Mouse (Mus musculus): ENCODE measurements around the gene Wdr11. TPM values are rescaled to one million over a fixed set of nuclear protein-coding genes. Genes with fewer than 3 reads are reported as not detected.

Wdr11 gene
- total RNA-seq, 2 experiments from 2014 or later = 39.1 to 39.6 TPM

DNA sequence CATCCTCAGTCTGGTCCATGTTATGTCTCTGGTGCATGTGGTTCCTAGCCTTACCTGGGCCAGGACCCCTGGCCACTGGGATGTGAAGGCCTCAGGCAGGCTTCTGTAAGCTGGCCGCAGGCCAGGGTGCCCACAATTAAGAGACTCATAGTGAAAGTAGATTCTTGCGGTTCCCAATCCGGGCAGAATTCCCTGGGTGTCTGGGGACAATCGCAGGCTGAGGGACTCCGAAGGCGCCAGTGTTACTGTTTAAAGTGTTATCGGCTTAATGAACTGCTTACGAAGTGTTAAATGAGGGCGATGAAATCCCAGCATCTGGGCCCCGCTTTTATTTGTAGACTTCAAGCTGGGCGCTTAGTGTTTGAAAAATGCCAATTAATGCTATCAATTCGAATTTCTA is 63.3 kb downstream of the Wdr11 start:
- intact Hi-C loops (cut with DNase I) = loop anchor here (5.0 to 10.0 kb wide), 2 partner anchors 510 to 727 kb away; no protein-coding TSS in a partner anchor
- no peak overlapping the region for H3K27ac ChIP-seq
- TF ChIP-seq CTCF (IDR thresholded peaks at IDR 0.05) = no peak
- H3K4me3 ChIP-seq = no peak overlapping the region
- no peak for DNase-seq (ENCODE audit: extremely low spot score in 1 of 2, low spot score in 2 of 2)

DNA sequence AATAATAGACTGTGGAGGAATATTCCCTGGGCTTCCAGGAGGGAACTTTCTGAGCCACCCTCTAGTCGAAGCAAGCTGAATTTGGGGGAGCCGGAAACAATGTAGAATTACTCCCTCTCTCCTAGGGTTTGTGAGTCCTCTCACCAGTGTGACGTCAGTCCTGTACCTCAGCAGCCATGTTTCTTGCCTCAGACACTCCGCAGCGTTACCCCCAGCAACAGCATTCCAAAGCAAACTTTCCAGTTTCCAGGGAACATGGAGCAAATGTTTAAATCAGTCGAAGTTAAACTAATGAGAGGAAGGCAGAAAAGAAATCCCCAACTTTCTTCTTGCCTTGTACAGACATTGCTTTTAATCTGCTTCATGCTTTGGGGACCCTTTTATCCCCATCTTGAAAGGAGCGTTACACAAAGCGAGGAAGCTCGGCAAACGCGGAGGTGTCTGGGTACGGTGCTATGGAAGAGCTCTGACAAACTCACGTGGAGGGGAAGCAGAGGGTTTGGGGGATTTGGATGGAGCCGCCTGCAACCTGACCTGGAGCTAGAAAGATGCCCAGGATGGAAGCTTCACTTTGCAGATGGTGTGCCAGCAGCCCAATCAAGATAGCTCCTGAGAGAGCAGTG is 64.1 kb downstream of the Wdr11 start:
- TF ChIP-seq CTCF (IDR thresholded peaks at IDR 0.05) = no peak
- Histone ChIP-seq H3K4me3 (no peak overlapping the region), H3K27ac (no peak overlapping the region)
- intact Hi-C loops (cut with DNase I) = loop anchor here (10.0 kb wide), 1 partner anchor 509 kb away; no protein-coding TSS in a partner anchor
- no peak for DNase-seq (ENCODE audit: extremely low spot score in 1 of 2, low spot score in 2 of 2)

DNA sequence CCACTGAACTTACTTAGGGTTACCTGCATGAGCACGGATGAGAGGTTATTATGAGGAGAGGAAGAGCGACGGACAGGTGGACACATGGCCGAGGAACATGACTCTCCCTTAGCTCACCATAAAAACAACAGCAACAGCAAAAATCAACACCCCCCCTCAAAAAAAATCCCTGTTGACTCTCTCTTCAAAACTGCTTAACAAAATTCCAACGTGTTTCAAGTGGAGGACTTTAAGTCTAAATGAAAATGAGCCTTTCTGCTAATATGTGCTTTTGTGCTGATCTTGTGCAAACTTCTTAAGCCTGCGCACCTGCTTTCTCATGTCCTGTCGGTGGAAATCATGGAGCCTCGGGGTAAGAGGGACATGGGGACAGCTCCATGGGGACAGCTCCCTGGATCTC is 66.2 kb downstream of the Wdr11 start:
- H3K4me3 ChIP-seq = no peak overlapping the region
- DNase-seq (ENCODE audit: extremely low spot score in 1 of 2, low spot score in 2 of 2) = no peak
- intact Hi-C loops (cut with DNase I) = loop anchor here (10.0 kb wide), 1 partner anchor 507 kb away; no protein-coding TSS in a partner anchor
- no peak for TF ChIP-seq CTCF (IDR thresholded peaks at IDR 0.05)
- H3K27ac ChIP-seq = no peak overlapping the region

DNA sequence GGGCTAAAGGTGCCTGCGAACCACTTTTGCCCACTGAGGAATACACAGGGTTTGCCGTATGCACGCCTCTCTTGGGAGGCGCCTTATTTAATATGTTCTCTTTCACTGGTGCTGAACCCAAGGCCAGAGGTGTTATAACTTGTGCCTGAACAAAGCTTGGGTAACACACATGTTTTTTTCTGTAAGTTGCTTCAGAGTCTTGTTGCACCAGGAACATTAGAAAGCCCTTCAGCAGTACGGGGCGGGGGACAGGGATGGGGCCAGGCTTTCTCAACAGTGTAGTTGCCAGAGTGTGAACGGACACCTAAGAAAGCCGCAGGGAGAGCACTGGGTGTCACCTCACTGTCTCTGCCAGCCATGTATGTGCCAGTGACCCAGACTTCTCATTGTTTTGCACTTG is 68.1 kb downstream of the Wdr11 start:
- intact Hi-C loops (cut with DNase I) = loop anchor here (10.0 kb wide), 1 partner anchor 505 kb away; no protein-coding TSS in a partner anchor
- no peak for TF ChIP-seq CTCF (IDR thresholded peaks at IDR 0.05)

DNA sequence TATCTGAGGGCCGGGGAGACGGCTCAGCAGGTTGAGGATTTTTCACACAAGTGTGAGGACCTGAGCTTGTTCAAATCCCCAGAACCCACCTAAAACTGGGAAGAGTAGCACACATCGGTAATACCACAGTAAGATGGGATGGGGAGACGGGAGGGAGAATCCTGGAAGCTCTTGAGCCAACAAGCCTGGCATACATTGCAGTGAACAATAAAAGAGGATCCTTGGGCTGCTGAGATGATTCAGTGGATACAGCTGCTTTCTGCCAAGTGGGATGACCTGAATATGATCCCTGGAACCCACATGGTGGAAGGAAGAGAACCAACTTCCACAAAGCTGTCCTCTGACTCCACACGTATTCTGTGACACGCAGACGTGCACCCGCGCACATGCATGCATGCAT is 68.9 kb downstream of the Wdr11 start:
- Histone ChIP-seq H3K27ac (no peak overlapping the region), H3K4me3 (no peak overlapping the region)
- no peak for DNase-seq (ENCODE audit: extremely low spot score in 1 of 2, low spot score in 2 of 2)
- intact Hi-C loops (cut with DNase I) = no loop called here
- TF ChIP-seq CTCF (IDR thresholded peaks at IDR 0.05) = no peak

More for the DNA sequence above, 68.1 kb downstream of the Wdr11 start:
- Histone ChIP-seq H3K27ac (no peak overlapping the region), H3K4me3 (no peak overlapping the region)
- DNase-seq (ENCODE audit: extremely low spot score in 1 of 2, low spot score in 2 of 2) = no peak

DNA sequence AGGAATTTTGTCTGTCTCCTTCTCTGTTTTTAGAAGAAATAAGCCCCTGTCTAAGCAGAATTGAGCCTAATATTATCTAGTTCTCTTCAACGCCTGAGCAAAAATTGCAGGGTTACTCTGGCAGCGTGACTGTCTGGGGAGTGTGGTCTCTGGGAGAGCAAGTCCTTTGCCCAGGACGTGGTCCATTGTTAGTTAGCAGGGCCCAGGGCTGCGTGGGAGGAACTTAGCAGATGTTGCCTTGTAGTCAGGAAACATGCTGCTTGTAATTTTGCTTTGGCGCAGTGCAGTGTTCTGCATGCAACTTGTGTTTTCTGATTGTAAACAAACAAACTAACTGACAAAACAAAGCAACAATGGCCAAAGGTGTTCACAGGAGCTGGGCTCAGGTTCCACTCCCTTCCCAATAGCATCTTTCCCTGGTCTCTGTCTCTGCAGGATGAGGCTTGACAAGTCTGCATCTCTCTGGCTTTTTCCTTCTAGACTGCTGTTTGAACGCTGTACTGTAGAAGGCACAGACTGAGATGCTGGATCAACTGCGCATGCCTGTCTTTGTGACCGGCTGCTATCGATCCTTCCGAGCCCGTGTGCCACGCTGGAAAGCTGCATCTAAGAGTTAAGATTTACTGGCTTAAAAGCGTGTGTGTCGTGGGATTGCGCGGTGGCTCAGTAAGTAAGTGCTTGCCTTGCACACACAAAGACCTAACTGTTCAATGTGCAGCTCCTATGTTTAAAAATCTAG is 70.6 kb downstream of the Wdr11 start:
- TF ChIP-seq CTCF (IDR thresholded peaks at IDR 0.05) = no peak
- Histone ChIP-seq H3K4me3 (no peak overlapping the region), H3K27ac (no peak overlapping the region)
- DNase-seq (ENCODE audit: extremely low spot score in 1 of 2, low spot score in 2 of 2) = no peak
- intact Hi-C loops (cut with DNase I) = no loop called here

DNA sequence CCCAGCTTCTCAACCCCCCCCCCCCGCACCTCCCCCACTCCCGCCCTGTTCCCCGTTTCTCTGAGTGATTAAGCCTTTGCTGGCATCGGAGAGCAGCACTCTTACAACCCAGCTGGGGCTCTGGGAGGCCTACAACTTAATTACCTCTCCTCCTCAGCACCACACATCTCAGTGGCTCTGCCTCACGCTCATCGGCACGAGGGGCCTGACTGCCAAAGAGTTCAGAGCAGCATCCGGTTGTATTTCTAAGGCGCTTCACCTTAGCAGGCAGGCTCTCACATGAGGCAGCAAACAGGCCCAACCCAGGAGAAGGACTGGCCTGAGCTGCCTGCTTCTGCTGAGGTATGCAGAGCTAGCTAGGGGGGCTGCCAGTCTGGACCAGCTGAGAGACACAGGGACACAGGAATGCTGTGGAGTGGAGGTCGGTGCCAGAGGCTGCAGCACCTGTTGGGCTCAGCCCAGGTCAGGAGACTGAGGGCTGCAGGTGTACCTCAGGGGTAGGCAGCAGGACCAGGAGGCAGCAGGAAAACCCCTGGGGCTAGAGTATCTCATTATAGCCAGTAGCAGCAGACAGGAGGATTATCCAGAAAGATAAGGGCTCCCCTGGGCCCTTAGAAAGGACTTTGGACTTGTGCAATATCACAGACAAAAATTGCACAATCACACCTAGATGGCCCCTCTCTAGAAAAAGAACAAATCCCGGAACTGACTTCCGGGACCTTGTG is 72.3 kb downstream of the Wdr11 start:
- intact Hi-C loops (cut with DNase I) = no loop called here
- Histone ChIP-seq H3K4me3 (no peak overlapping the region), H3K27ac (no peak overlapping the region)
- no peak for DNase-seq (ENCODE audit: extremely low spot score in 1 of 2, low spot score in 2 of 2)
- TF ChIP-seq CTCF (IDR thresholded peaks at IDR 0.05) = no peak

DNA sequence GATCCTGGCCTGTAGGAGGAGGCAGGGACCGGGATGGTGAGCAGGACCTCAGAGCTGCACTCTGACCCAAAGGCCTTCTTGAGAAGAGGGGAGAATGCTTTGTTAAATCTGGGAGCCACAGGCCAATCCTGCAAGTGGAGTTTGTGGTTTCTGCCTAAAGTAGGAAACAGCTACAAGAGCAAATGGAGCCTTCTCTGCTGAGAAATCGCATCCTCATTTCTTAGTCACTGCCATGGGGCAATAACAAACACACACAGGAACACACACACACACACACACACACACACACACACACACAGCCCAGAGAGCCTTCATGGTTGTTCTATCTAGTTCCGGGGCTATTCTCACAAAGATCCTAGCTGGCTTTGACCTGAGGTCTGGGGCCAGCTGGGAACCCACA is 73.7 kb downstream of the Wdr11 start:
- TF ChIP-seq CTCF (IDR thresholded peaks at IDR 0.05) = no peak
- Histone ChIP-seq H3K27ac (no peak overlapping the region), H3K4me3 (no peak overlapping the region)
- no peak for DNase-seq (ENCODE audit: extremely low spot score in 1 of 2, low spot score in 2 of 2)
- intact Hi-C loops (cut with DNase I) = no loop called here

DNA sequence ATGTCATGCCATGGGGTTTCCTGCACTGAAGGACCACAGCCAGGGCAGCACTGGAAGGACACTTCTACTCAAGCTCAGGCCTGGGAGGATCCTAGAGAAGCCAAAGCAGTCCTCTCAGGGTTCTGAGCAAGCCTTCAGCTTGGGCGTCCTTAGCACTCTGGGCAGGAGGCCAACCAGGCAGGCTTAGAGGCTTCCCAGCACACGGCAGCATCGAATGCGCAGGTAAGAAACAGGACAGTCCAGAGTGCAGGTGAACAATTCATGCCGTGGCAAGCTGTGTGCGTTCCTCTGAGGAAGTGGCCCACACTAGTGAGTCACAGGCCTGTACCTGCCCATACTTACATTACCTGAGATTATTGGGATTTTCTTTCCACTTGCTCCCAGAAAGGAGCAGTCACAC is 74.3 kb downstream of the Wdr11 start:
- DNase-seq (ENCODE audit: extremely low spot score in 1 of 2, low spot score in 2 of 2) = no peak
- intact Hi-C loops (cut with DNase I) = no loop called here
- TF ChIP-seq CTCF (IDR thresholded peaks at IDR 0.05) = no peak

DNA sequence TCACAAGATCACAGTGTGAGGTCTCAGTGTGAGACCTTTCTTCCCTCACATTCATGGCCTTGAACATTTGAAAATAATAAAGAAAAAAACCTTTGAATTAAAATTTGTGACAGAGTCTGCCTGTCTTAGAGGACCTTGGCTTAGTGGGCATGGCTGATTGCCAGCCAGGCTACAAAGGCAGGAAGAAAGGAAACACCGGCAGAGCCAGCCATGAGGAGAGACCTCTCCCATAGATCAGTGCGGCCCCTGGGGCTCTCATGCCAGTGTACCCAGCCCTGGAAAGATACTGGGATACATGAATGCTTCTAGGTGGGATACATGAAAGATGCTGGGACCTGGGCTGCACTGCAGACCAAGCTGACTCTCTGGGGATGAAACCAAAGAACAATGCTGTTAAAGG is 74.9 kb downstream of the Wdr11 start:
- Histone ChIP-seq H3K4me3 (no peak overlapping the region), H3K27ac (no peak overlapping the region)
- no peak for TF ChIP-seq CTCF (IDR thresholded peaks at IDR 0.05)
- no peak for DNase-seq (ENCODE audit: extremely low spot score in 1 of 2, low spot score in 2 of 2)
- intact Hi-C loops (cut with DNase I) = no loop called here

More for the DNA sequence above, 74.3 kb downstream of the Wdr11 start:
- Histone ChIP-seq H3K27ac (no peak overlapping the region), H3K4me3 (no peak overlapping the region)

DNA sequence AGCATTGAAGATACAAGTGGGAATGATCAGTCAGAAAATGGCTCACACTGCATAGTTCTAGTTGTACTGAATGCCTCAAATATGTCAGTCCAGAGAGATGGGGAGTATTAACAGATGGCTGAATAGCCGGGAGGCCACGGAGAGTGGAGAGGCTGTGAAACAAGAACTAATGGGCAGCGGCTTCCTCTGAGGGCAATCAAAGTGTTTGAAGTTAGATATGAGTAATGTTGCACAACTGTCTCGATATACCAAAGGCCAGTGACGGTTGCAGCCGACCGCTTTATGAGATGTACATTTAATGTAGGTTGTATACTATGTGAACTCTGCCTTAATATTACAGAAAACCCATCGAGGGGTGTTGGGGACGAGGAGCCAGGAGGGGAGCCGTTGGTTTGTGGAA is 78.6 kb downstream of the Wdr11 start:
- Histone ChIP-seq H3K4me3 (no peak overlapping the region), H3K27ac (no peak overlapping the region)
- intact Hi-C loops (cut with DNase I) = no loop called here
- no peak for TF ChIP-seq CTCF (IDR thresholded peaks at IDR 0.05)
- DNase-seq (ENCODE audit: extremely low spot score in 1 of 2, low spot score in 2 of 2) = no peak
